7 mouse cellular contexts compared by ENCODE assay signal in the genomic region with DNA sequence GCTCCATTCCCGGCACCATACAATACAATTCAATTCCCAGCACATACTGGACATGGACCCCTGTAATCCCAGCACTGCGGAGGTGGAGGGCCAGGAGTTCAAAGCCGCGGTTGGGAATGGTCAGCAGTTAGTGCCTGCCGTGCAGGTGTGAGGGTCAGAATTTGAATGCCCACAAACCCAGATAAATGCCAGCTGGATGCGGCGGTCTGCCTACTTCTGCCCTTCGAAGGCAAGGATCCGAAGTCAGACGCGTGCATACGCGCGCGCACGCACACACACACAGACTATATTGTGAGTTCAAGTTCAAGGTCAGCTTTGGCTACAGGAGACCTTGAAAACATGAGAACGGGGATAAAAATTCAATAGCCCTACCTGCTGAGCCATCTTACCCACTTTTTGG. TPM values are rescaled to one million over a fixed set of nuclear protein-coding genes. Genes with fewer than 3 reads are reported as not detected.
DNase-seq lines count a peak whose midpoint lies in the region; ATAC-seq and TF ChIP-seq lines count a peak whose summit lies in the region.

No protein-coding gene starts in this region.

- peak overlapping the region; percentile 77; the same call in 1 of the 2 replicates for H3K27ac ChIP-seq in liver, adult 2 months (replicated peaks; ENCODE audit: insufficient read depth, low read depth, low read length)
- no peak overlapping the region for H3K27ac ChIP-seq in forebrain, embryonic 11.5 days (ENCODE audit: low read depth, low read length)
- peak overlapping the region; percentile 65 for H3K27ac ChIP-seq in intestine, embryonic 16.5 days (ENCODE audit: low read length)
- H3K27ac ChIP-seq in neural tube, embryonic 13.5 days (replicated peaks), result peak overlapping the region; percentile 80

- H3K4me2 ChIP-seq in forebrain, embryonic 11.5 days (ENCODE audit: low read depth, low read length, severe bottlenecking), result peak overlapping the region; percentile 70
- H3K4me2 ChIP-seq in intestine, embryonic 16.5 days (ENCODE audit: low read depth, low read length), result peak overlapping the region; percentile 75
- peak overlapping the region; percentile 80 for H3K4me2 ChIP-seq in neural tube, embryonic 13.5 days

- TF ChIP-seq POLR2A in liver, adult 2 months (IDR thresholded peaks at IDR 0.05; ENCODE audit: extremely low read depth, insufficient read depth, low read length), result no peak

- no peak overlapping the region; the same call in 1 of the 2 replicates for H3K4me3 ChIP-seq in liver, adult 2 months (ENCODE audit: insufficient read depth, low read depth, low read length)
- H3K4me3 ChIP-seq in forebrain, embryonic 11.5 days (ENCODE audit: low read depth, low read length), result peak overlapping the region; percentile 88
- peak overlapping the region; percentile 88 for H3K4me3 ChIP-seq in intestine, embryonic 16.5 days (ENCODE audit: low read length)
- peak overlapping the region; percentile 92 for H3K4me3 ChIP-seq in neural tube, embryonic 13.5 days

- no peaks in the 10 kb centered on the region for H3K27me3 ChIP-seq in liver, adult 2 months (ENCODE audit: control insufficient read depth, insufficient read depth, low read length)
- no peaks in the 10 kb centered on the region for H3K27me3 ChIP-seq in forebrain, embryonic 11.5 days (ENCODE audit: control insufficient read depth, insufficient read depth, low read length)
- H3K27me3 ChIP-seq in intestine, embryonic 16.5 days (replicated peaks; ENCODE audit: control insufficient read depth, insufficient read depth, low read length), result no peaks in the 10 kb centered on the region
- H3K27me3 ChIP-seq in neural tube, embryonic 13.5 days, result no peaks in the 10 kb centered on the region

- 61% methylated on average over 17 of the region's 17 CpGs for WGBS in liver, adult 2 months
- 67% methylated on average over 17 of the region's 17 CpGs for WGBS in forebrain, embryonic 11.5 days
- WGBS in intestine, embryonic 16.5 days, result 50% methylated on average over 17 of the region's 17 CpGs
- WGBS in neural tube, embryonic 13.5 days, result 65% methylated on average over 17 of the region's 17 CpGs

- H3K9ac ChIP-seq in liver, adult 2 months (ENCODE audit: low read depth, low read length), result peak overlapping the region; percentile 73; the same call in 1 of the 2 replicates
- H3K9ac ChIP-seq in forebrain, embryonic 11.5 days (ENCODE audit: low read length), result peak overlapping the region; percentile 82
- peak overlapping the region; percentile 91 for H3K9ac ChIP-seq in intestine, embryonic 16.5 days (ENCODE audit: low read depth, low read length)
- peak overlapping the region; percentile 88 for H3K9ac ChIP-seq in neural tube, embryonic 13.5 days

- no peak for TF ChIP-seq CTCF in liver, adult 2 months (IDR thresholded peaks at IDR 0.05; ENCODE audit: low read depth, low read length)

- peaks cover 3% of the 10 kb centered on the region; the same call in 1 of the 2 replicates for H3K79me2 ChIP-seq in liver, adult 2 months (ENCODE audit: control insufficient read depth, insufficient read depth, low read length)

- ATAC-seq in forebrain, embryonic 11.5 days (replicated peaks; ENCODE audit: low FRiP score), result no peak
- no peak for ATAC-seq in intestine, embryonic 16.5 days
- no peak for ATAC-seq in neural tube, embryonic 13.5 days (ENCODE audit: low read depth)

- no peak for DNase-seq in liver, adult 2 months (ENCODE audit: extremely low read depth, low read depth, low spot score)
- DNase-seq in liver, result no peak
- DNase-seq in forebrain, embryonic 11.5 days (ENCODE audit: low spot score), result peak; percentile 49
- no peak for DNase-seq in adrenal gland, postnatal 25 days
- no peak for DNase-seq in embryo, embryonic 11 days

- H3K4me1 ChIP-seq in liver, adult 2 months (ENCODE audit: control insufficient read depth, insufficient read depth, low read length), result peaks cover 6% of the 10 kb centered on the region
- H3K4me1 ChIP-seq in forebrain, embryonic 11.5 days (replicated peaks; ENCODE audit: control insufficient read depth, insufficient read depth, low read length), result peaks cover 7% of the 10 kb centered on the region; the same call in 1 of the 2 replicates
- peaks cover 12% of the 10 kb centered on the region for H3K4me1 ChIP-seq in intestine, embryonic 16.5 days (ENCODE audit: control insufficient read depth, insufficient read depth, low read length)
- peaks cover 22% of the 10 kb centered on the region for H3K4me1 ChIP-seq in neural tube, embryonic 13.5 days (replicated peaks)

- H3K9me3 ChIP-seq in forebrain, embryonic 11.5 days (ENCODE audit: control insufficient read depth, low read length), result no peaks in the 10 kb centered on the region
- H3K9me3 ChIP-seq in intestine, embryonic 16.5 days (ENCODE audit: control insufficient read depth, low read length), result no peaks in the 10 kb centered on the region
- H3K9me3 ChIP-seq in neural tube, embryonic 13.5 days, result no peaks in the 10 kb centered on the region

- peaks cover 15% of the 10 kb centered on the region for H3K36me3 ChIP-seq in liver, adult 2 months (ENCODE audit: control insufficient read depth, insufficient read depth, low read length)
- H3K36me3 ChIP-seq in forebrain, embryonic 11.5 days (ENCODE audit: control insufficient read depth, insufficient read depth, low read length), result peaks cover 6% of the 10 kb centered on the region
- peaks cover 14% of the 10 kb centered on the region; the same call in 1 of the 2 replicates for H3K36me3 ChIP-seq in intestine, embryonic 16.5 days (ENCODE audit: control insufficient read depth, insufficient read depth, low read length)
- H3K36me3 ChIP-seq in neural tube, embryonic 13.5 days, result peaks cover 27% of the 10 kb centered on the region

RNA-seq across cellular contexts. Expression of a gene that starts 0.8 kb away (rescaled TPM):
- 97.6 and 124 TPM in 2 replicates for total RNA-seq in liver, adult 2 months (2014; rRNA removed)
- polyA plus RNA-seq in liver, adult 2 months (2012; rRNA removed), result 167 and 185 TPM in 2 replicates
- 53.7 and 57.5 TPM in 2 replicates for polyA plus RNA-seq in forebrain, embryonic 11.5 days (2014; fragmentation: Nextera tagmentation; extraction: Ambion mirVana)
- polyA plus RNA-seq in intestine, embryonic 16.5 days (2015; fragmentation: Nextera tagmentation; extraction: Ambion mirVana), result 102 and 104 TPM in 2 replicates
- polyA plus RNA-seq in neural tube, embryonic 13.5 days (2015; fragmentation: Nextera tagmentation; extraction: Ambion mirVana), result 47.3 and 56.2 TPM in 2 replicates
- 73.6 and 82.1 TPM in 2 replicates for total RNA-seq in adrenal gland, postnatal 25 days (2021)

RNA-seq across cellular contexts. Expression of a gene that starts 8.1 kb away (rescaled TPM):
- total RNA-seq in liver, adult 2 months (2014; rRNA removed), result not detected in 2 replicates
- polyA plus RNA-seq in liver, adult 2 months (2012; rRNA removed), result 0.06 TPM in 1 of 2 replicates, not detected in the other
- polyA plus RNA-seq in forebrain, embryonic 11.5 days (2014; fragmentation: Nextera tagmentation; extraction: Ambion mirVana), result 0.35 and 0.44 TPM in 2 replicates
- 0.34 and 0.37 TPM in 2 replicates for polyA plus RNA-seq in intestine, embryonic 16.5 days (2015; fragmentation: Nextera tagmentation; extraction: Ambion mirVana)
- 0.39 TPM in 1 of 2 replicates, not detected in the other for polyA plus RNA-seq in neural tube, embryonic 13.5 days (2015; fragmentation: Nextera tagmentation; extraction: Ambion mirVana)
- total RNA-seq in adrenal gland, postnatal 25 days (2021), result not detected in 2 replicates

RNA-seq across cellular contexts. Expression of a gene that starts 10.9 kb away (rescaled TPM):
- 41.2 and 43.6 TPM in 2 replicates for total RNA-seq in liver, adult 2 months (2014; rRNA removed)
- 21.6 and 24.6 TPM in 2 replicates for polyA plus RNA-seq in liver, adult 2 months (2012; rRNA removed)
- polyA plus RNA-seq in forebrain, embryonic 11.5 days (2014; fragmentation: Nextera tagmentation; extraction: Ambion mirVana), result 178 and 189 TPM in 2 replicates
- 142 and 153 TPM in 2 replicates for polyA plus RNA-seq in intestine, embryonic 16.5 days (2015; fragmentation: Nextera tagmentation; extraction: Ambion mirVana)
- 93.4 and 108 TPM in 2 replicates for polyA plus RNA-seq in neural tube, embryonic 13.5 days (2015; fragmentation: Nextera tagmentation; extraction: Ambion mirVana)
- 69.4 and 73.0 TPM in 2 replicates for total RNA-seq in adrenal gland, postnatal 25 days (2021)

RNA-seq across cellular contexts. Expression of a gene that starts 19.6 kb away (rescaled TPM):
- 28.5 and 28.6 TPM in 2 replicates for total RNA-seq in liver, adult 2 months (2014; rRNA removed)
- 38.3 and 40.7 TPM in 2 replicates for polyA plus RNA-seq in liver, adult 2 months (2012; rRNA removed)
- polyA plus RNA-seq in forebrain, embryonic 11.5 days (2014; fragmentation: Nextera tagmentation; extraction: Ambion mirVana), result 61.2 and 61.8 TPM in 2 replicates
- 73.9 and 75.6 TPM in 2 replicates for polyA plus RNA-seq in intestine, embryonic 16.5 days (2015; fragmentation: Nextera tagmentation; extraction: Ambion mirVana)
- 60.9 and 63.4 TPM in 2 replicates for polyA plus RNA-seq in neural tube, embryonic 13.5 days (2015; fragmentation: Nextera tagmentation; extraction: Ambion mirVana)
- total RNA-seq in adrenal gland, postnatal 25 days (2021), result 50.0 and 64.6 TPM in 2 replicates

RNA-seq across cellular contexts. Expression of a gene that starts 42.6 kb away (rescaled TPM):
- total RNA-seq in liver, adult 2 months (2014; rRNA removed), result 3,482 and 4,252 TPM in 2 replicates
- 4,950 and 5,107 TPM in 2 replicates for polyA plus RNA-seq in liver, adult 2 months (2012; rRNA removed)
- 0.36 and 0.80 TPM in 2 replicates for polyA plus RNA-seq in forebrain, embryonic 11.5 days (2014; fragmentation: Nextera tagmentation; extraction: Ambion mirVana)
- polyA plus RNA-seq in intestine, embryonic 16.5 days (2015; fragmentation: Nextera tagmentation; extraction: Ambion mirVana), result 8.2 and 10.0 TPM in 2 replicates
- polyA plus RNA-seq in neural tube, embryonic 13.5 days (2015; fragmentation: Nextera tagmentation; extraction: Ambion mirVana), result 1.1 and 1.8 TPM in 2 replicates
- total RNA-seq in adrenal gland, postnatal 25 days (2021), result 0.61 and 12.4 TPM in 2 replicates
